Mouse (Mus musculus) right cerebral cortex, adult 18-20 months (tissue): Measurements from ENCODE around the gene Dusp12.

Experiments used
- DNase-seq: peaks from one replicate; pipeline ENCODE4 v3.0.0; 2022; ENCODE audit warnings: mixed read lengths

The Dusp12 gene

GRCm38 (mm10) chr1:170858872-170859271 is 26.5 kb downstream of the Dusp12 start:
- DNase-seq, result no peak

DNA sequence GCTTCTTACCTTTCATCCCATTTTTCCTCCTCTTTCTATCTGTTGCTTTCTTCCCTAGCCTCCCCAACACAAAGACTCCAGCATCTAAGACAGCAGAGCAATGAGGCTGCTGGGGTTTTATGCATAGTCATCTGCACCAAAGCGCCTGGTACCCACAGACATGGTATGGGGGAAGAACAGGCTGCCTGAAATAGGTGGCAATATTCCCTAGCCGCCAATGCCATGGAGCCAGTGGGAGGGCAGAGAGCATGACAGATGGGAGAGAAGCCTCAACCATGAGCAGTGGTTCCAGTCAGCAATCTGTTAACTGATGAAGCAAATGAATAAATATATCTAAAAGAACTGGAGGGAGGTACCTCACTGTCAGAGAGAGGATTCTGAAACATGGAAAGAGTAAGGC is 28.0 kb downstream of the Dusp12 start:
- peak; percentile 60 for DNase-seq

- DNase-seq, result peak; percentile 35
These were observed 30.1 kb downstream of the Dusp12 start for GRCm38 (mm10) chr1:170855056-170855760.

DNA sequence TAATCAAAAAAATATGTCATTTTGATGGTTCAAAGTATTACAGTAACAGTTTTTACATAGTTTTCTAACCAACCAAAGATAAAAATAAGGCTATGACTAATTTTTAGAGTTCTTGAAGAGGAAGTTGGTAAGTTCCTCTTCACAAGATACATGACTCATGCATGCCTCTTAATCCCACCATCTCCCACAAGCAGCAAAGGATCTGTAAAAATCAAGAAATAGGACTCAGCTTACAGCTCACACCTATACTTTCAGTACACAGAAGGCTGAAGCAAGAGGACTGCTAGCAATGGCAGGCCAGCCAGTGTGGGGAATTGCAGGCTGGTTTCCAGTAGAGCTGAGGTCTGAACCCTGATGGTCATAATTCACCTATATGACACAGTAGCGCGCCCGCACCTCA is 31.7 kb downstream of the Dusp12 start:
- peak; percentile 50 for DNase-seq

GRCm38 (mm10) chr1:170850637-170851624 is 34.4 kb downstream of the Dusp12 start:
- DNase-seq, result peak; percentile 30

GRCm38 (mm10) chr1:170850007-170850406 is 35.3 kb downstream of the Dusp12 start:
- DNase-seq, result peak; percentile 57

- no peak for DNase-seq
These were observed 39.7 kb downstream of the Dusp12 start for GRCm38 (mm10) chr1:170845448-170846307.

- no peak for DNase-seq
These were observed 41.0 kb downstream of the Dusp12 start for GRCm38 (mm10) chr1:170844380-170844779.

- no peak for DNase-seq
These were observed 45.7 kb downstream of the Dusp12 start for GRCm38 (mm10) chr1:170839685-170840084.

GRCm38 (mm10) chr1:170834756-170835155 is 50.6 kb downstream of the Dusp12 start:
- DNase-seq, result no peak

DNA sequence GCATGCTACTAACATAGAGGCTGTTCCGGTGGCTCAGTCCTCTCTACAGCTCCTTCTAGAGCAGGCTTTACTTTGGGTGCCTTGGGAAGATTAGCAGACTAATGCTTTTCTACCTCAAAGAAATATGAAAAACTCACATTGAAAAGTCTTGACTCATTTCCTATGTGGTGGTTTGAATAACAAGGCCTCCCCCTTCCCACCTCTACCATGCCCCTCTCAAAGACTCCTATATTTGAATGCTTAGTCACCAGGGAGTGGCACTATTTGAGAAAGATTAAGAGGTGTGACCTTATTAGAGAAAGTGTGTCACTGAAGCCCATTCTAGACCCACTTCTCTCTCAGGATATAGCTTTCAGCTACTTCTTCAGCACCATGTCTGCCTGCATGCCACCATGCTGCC is 55.6 kb downstream of the Dusp12 start:
- DNase-seq, result no peak

DNA sequence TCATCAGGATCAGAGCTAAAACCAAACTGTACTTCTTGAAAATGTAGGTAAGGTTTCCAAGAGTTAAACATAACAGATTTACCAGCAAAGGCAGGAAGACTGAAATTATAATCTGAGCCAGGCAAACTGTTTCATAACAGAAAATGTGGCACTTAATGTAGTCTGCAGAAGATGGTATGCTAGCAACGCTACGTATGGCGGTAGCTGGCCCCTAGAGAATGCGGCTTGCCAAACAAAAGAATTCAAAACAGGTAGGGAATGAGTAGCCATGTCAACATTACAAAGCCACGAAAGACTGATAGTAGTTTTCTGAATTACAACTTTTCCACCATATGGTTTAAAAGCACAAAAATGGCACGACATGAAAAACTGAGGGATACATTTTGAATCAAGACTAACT is 56.0 kb downstream of the Dusp12 start:
- DNase-seq, result no peak
